Mouse (Mus musculus): ENCODE measurements around the gene Cd19. TPM values are rescaled to one million over a fixed set of nuclear protein-coding genes. Genes with fewer than 3 reads are reported as not detected.
A peak's percentile ranks its signal among the peaks of the same experiment; 100 is the strongest.

Gene Cd19
- polyA plus RNA-seq, 1 experiment from 2014 or later = not detected

GRCm38 (mm10) chr7:126444536-126444935 is 29.8 kb upstream of the Cd19 start:
- Histone ChIP-seq H3K27me3 (replicated peaks; ENCODE audit: control insufficient read depth, insufficient read depth, low read length) (no peaks in the 10 kb centered on the region), H3K9ac (ENCODE audit: low read depth, low read length) (no peak overlapping the region), H3K9me3 (ENCODE audit: control insufficient read depth, low read length) (no peaks in the 10 kb centered on the region), H3K4me3 (ENCODE audit: low read length) (no peak overlapping the region), H3K4me1 (ENCODE audit: control insufficient read depth, insufficient read depth, low read depth, low read length) (no peaks in the 10 kb centered on the region), H3K4me2 (ENCODE audit: low read length) (no peak overlapping the region), H3K27ac (ENCODE audit: low read depth, low read length) (no peak overlapping the region), H3K36me3 (ENCODE audit: control insufficient read depth, insufficient read depth, low read length) (peaks cover 16% of the 10 kb centered on the region)
- 94% methylated on average over 9 of the region's 9 CpGs for WGBS
- ATAC-seq = no peak

DNA sequence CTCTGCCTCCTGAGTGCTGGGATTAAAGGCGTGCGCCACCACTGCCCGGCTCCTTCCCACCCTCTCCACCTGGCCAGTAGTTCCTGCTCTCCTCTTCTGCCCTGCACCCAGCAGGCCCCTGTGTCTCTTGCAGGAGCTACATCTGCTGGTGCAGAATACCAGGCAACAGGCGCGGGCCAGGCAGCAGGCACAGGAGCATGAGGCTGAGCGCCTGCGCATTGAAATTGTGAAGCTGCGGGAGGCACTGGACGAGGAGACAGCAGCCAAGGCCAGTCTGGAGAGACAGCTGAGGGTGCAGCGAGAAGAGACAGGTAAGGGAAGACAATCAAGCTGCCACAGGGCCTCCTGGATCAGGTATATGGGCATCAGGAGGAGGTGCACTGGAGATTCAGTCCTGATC is 29.3 kb upstream of the Cd19 start:
- H3K9ac ChIP-seq (ENCODE audit: low read depth, low read length) = no peak overlapping the region
- no peak overlapping the region for H3K4me3 ChIP-seq (ENCODE audit: low read length)
- no peak overlapping the region for H3K4me2 ChIP-seq (ENCODE audit: low read length)
- 97% methylated on average over 10 of the region's 10 CpGs for WGBS
- no peak for ATAC-seq
- H3K36me3 ChIP-seq (ENCODE audit: control insufficient read depth, insufficient read depth, low read length) = peaks cover 16% of the 10 kb centered on the region
- no peak overlapping the region for H3K27ac ChIP-seq (ENCODE audit: low read depth, low read length)
- no peaks in the 10 kb centered on the region for H3K9me3 ChIP-seq (ENCODE audit: control insufficient read depth, low read length)
- H3K27me3 ChIP-seq (replicated peaks; ENCODE audit: control insufficient read depth, insufficient read depth, low read length) = no peaks in the 10 kb centered on the region
- no peaks in the 10 kb centered on the region for H3K4me1 ChIP-seq (ENCODE audit: control insufficient read depth, insufficient read depth, low read depth, low read length)

- no peak overlapping the region for H3K4me3 ChIP-seq (ENCODE audit: low read length)
- H3K9me3 ChIP-seq (ENCODE audit: control insufficient read depth, low read length) = no peaks in the 10 kb centered on the region
- ATAC-seq = no peak
- no peak overlapping the region for H3K27ac ChIP-seq (ENCODE audit: low read depth, low read length)
- no peaks in the 10 kb centered on the region for H3K4me1 ChIP-seq (ENCODE audit: control insufficient read depth, insufficient read depth, low read depth, low read length)
- no peak overlapping the region; the same call in 1 of the 2 replicates for H3K9ac ChIP-seq (ENCODE audit: low read depth, low read length)
- H3K27me3 ChIP-seq (replicated peaks; ENCODE audit: control insufficient read depth, insufficient read depth, low read length) = no peaks in the 10 kb centered on the region
- peaks cover 6% of the 10 kb centered on the region for H3K36me3 ChIP-seq (ENCODE audit: control insufficient read depth, insufficient read depth, low read length)
- H3K4me2 ChIP-seq (ENCODE audit: low read length) = no peak overlapping the region
- WGBS = 74% methylated on average over 9 of the region's 9 CpGs
These were observed 25.4 kb upstream of the Cd19 start for GRCm38 (mm10) chr7:126440134-126440533.

DNA sequence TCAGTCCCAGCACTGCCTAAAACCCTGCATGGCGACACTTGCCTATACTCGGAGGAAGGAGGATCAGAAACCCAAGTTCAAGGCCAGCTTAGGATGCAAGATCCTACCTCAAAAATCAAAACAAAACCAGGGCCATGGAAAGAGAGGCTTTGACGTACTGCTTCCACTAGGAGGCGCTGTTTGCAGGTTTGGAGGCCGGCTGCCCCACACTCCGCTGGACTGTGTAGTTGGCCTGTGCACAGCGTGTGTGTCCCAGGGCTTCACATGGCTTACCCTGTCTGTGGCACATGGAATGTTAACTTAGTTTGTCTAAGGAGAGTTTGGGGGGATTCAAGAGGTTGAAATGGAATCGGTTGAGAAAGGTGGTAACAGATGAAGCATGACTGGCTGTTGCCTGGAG is 22.2 kb upstream of the Cd19 start:
- no peaks in the 10 kb centered on the region for H3K4me1 ChIP-seq (ENCODE audit: control insufficient read depth, insufficient read depth, low read depth, low read length)
- no peak for ATAC-seq

DNA sequence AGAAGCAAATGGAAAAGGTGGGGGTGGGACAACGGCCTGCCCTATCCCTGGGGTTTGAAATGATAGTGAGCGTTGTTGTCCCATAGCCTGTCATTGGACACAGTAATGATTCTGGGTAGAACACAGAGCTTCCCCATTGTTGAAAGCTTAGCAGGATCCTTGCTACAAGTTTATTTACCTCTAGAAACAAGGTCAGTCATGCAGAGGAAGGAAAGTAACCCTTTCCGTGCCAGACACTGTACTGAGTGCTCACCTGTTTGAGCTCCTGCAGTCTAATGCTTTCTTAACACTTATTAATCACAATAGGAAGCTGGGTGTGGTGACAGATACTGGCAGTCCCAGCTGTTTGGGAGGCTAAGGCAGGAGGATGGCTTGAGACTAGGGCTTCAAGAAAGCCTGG is 21.1 kb upstream of the Cd19 start:
- H3K4me3 ChIP-seq (ENCODE audit: low read length) = no peak overlapping the region
- H3K9me3 ChIP-seq (ENCODE audit: control insufficient read depth, low read length) = no peaks in the 10 kb centered on the region
- H3K27ac ChIP-seq (ENCODE audit: low read depth, low read length) = no peak overlapping the region
- WGBS = 93% methylated on average over 3 of the region's 3 CpGs
- no peak overlapping the region for H3K4me2 ChIP-seq (ENCODE audit: low read length)
- no peaks in the 10 kb centered on the region for H3K27me3 ChIP-seq (replicated peaks; ENCODE audit: control insufficient read depth, insufficient read depth, low read length)
- H3K36me3 ChIP-seq (ENCODE audit: control insufficient read depth, insufficient read depth, low read length) = peaks cover 6% of the 10 kb centered on the region
- H3K9ac ChIP-seq (ENCODE audit: low read depth, low read length) = no peak overlapping the region
- ATAC-seq = no peak
- H3K4me1 ChIP-seq (ENCODE audit: control insufficient read depth, insufficient read depth, low read depth, low read length) = no peaks in the 10 kb centered on the region

More for the DNA sequence above, 22.2 kb upstream of the Cd19 start:
- Histone ChIP-seq H3K9me3 (ENCODE audit: control insufficient read depth, low read length) (no peaks in the 10 kb centered on the region), H3K27ac (ENCODE audit: low read depth, low read length) (no peak overlapping the region), H3K4me2 (ENCODE audit: low read length) (no peak overlapping the region), H3K9ac (ENCODE audit: low read depth, low read length) (no peak overlapping the region), H3K27me3 (replicated peaks; ENCODE audit: control insufficient read depth, insufficient read depth, low read length) (no peaks in the 10 kb centered on the region), H3K4me3 (ENCODE audit: low read length) (no peak overlapping the region), H3K36me3 (ENCODE audit: control insufficient read depth, insufficient read depth, low read length) (peaks cover 6% of the 10 kb centered on the region)
- WGBS = 20% methylated on average over 8 of the region's 8 CpGs

DNA sequence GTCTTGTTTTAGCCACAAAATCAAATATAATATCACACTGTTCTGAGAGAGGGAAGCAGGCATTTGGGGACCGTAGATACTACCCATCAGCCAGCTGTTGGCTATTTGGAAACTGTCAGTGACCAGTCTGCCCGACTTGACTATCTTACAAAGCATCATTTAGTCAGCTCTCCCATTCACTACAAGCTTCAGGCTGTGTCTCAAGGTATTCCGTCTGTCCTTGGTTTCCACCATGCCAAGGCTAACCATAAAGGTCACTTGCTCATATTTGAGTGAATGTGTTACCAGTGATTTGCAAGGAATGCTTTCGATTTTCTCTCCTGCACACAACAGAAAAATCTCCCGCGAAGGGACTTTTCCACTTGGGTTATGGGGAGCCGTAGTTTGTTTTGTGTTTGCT is 20.0 kb upstream of the Cd19 start:
- H3K27ac ChIP-seq (ENCODE audit: low read depth, low read length) = no peak overlapping the region
- no peak for ATAC-seq
- no peaks in the 10 kb centered on the region for H3K27me3 ChIP-seq (replicated peaks; ENCODE audit: control insufficient read depth, insufficient read depth, low read length)
- no peaks in the 10 kb centered on the region for H3K9me3 ChIP-seq (ENCODE audit: control insufficient read depth, low read length)
- peaks cover 3% of the 10 kb centered on the region for H3K4me1 ChIP-seq (ENCODE audit: control insufficient read depth, insufficient read depth, low read depth, low read length)
- no peak overlapping the region for H3K9ac ChIP-seq (ENCODE audit: low read depth, low read length)
- no peak overlapping the region for H3K4me3 ChIP-seq (ENCODE audit: low read length)
- no peak overlapping the region for H3K4me2 ChIP-seq (ENCODE audit: low read length)
- H3K36me3 ChIP-seq (ENCODE audit: control insufficient read depth, insufficient read depth, low read length) = peaks cover 6% of the 10 kb centered on the region
- 91% methylated on average over 7 of the region's 7 CpGs for WGBS

- peaks cover 15% of the 10 kb centered on the region for H3K4me1 ChIP-seq (ENCODE audit: control insufficient read depth, insufficient read depth, low read depth, low read length)
- no peak for ATAC-seq
- H3K9ac ChIP-seq (ENCODE audit: low read depth, low read length) = no peak overlapping the region
- H3K27me3 ChIP-seq (replicated peaks; ENCODE audit: control insufficient read depth, insufficient read depth, low read length) = no peaks in the 10 kb centered on the region
- H3K4me2 ChIP-seq (ENCODE audit: low read length) = no peak overlapping the region
- peaks cover 6% of the 10 kb centered on the region for H3K36me3 ChIP-seq (ENCODE audit: control insufficient read depth, insufficient read depth, low read length)
- H3K4me3 ChIP-seq (ENCODE audit: low read length) = no peak overlapping the region
- no peaks in the 10 kb centered on the region for H3K9me3 ChIP-seq (ENCODE audit: control insufficient read depth, low read length)
- H3K27ac ChIP-seq (ENCODE audit: low read depth, low read length) = no peak overlapping the region
These were observed 15.5 kb upstream of the Cd19 start for GRCm38 (mm10) chr7:126430167-126430566.

- Histone ChIP-seq H3K4me2 (ENCODE audit: low read length) (peak overlapping the region; percentile 93), H3K27me3 (replicated peaks; ENCODE audit: control insufficient read depth, insufficient read depth, low read length) (no peaks in the 10 kb centered on the region), H3K4me1 (ENCODE audit: control insufficient read depth, insufficient read depth, low read depth, low read length) (peaks cover 15% of the 10 kb centered on the region), H3K36me3 (ENCODE audit: control insufficient read depth, insufficient read depth, low read length) (peaks cover 6% of the 10 kb centered on the region), H3K9me3 (ENCODE audit: control insufficient read depth, low read length) (no peaks in the 10 kb centered on the region), H3K27ac (ENCODE audit: low read depth, low read length) (peak overlapping the region; percentile 86), H3K4me3 (ENCODE audit: low read length) (peak overlapping the region; percentile 83), H3K9ac (ENCODE audit: low read depth, low read length) (peak overlapping the region; percentile 88)
- no peak; the same call in 1 of the 2 replicates for ATAC-seq
- WGBS = 23% methylated on average over 15 of the region's 15 CpGs
These were observed 14.8 kb upstream of the Cd19 start for GRCm38 (mm10) chr7:126429503-126429898.

DNA sequence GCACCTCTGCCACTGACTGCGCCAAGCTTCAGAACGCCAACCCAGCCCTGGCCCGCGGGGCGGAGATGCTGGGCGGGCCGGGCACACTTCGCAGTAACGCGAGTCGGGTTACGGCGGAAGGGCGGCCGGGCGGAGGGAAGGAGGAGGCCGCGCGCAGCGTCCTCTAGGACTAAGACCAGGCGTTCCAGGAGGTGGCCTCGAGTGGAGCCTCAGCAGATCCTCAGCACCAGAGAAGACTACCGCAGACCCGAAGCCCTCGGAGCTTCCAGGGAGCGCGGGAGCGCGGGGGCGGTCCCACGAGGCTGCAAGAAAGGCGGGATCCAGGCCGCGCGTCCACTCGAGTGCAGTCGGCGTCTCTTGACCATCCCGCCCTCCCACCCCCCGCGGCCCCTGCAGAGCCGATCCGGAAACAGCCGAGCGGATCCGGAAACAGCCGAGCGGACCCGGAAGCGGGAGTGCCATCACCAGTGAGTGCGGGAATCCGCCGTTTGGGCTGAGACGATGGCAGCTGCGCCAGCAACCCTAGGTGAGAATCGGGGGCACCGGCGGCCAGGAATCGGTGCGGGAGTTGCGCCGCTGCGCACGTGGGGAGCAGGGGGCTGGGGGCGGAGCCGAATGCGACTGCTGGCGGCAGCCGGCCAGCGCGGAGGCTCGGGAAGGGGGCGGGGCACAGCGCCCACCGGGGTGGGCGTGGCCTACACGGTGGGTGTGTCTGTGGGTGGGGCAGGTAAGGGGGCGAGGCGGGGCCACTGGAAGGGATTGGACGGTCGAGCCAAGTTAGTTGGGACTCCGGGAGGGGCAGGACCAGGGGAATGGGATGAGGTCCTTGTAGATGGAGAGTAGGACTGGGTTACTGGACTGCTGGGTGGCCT is 14.2 kb upstream of the Cd19 start, which contains the start of gene Rabep2:
Rabep2 (plus strand) TSS at position 129 of the 872 bp plus-strand sequence.
- under 1% methylated on average over 60 of the region's 82 CpGs for WGBS
- H3K9ac ChIP-seq (ENCODE audit: low read depth, low read length) = peak within 1 kb of the TSS; percentile 88
- H3K4me3 ChIP-seq (ENCODE audit: low read length) = peak within 1 kb of the TSS; percentile 83
- no peaks in the 10 kb centered on the region for H3K9me3 ChIP-seq (ENCODE audit: control insufficient read depth, low read length)
- peaks cover 15% of the 10 kb centered on the region for H3K4me1 ChIP-seq (ENCODE audit: control insufficient read depth, insufficient read depth, low read depth, low read length)
- H3K27me3 ChIP-seq (replicated peaks; ENCODE audit: control insufficient read depth, insufficient read depth, low read length) = no peaks in the 10 kb centered on the region
- H3K4me2 ChIP-seq (ENCODE audit: low read length) = peak within 1 kb of the TSS; percentile 93
- peak; percentile 97 for ATAC-seq
- peak within 1 kb of the TSS; percentile 86 for H3K27ac ChIP-seq (ENCODE audit: low read depth, low read length)
- H3K36me3 ChIP-seq (ENCODE audit: control insufficient read depth, insufficient read depth, low read length) = 0 out of 2 replicates have a peak, but pooled peaks cover 2% of the 10 kb centered on the region
